Mouse (Mus musculus) splenic B cell, adult 2 months (primary cell): ENCODE data around the gene Egln2.
A peak's percentile ranks its signal among the peaks of the same experiment; 100 is the strongest.

Source experiments
- DNase-seq: peaks from one replicate; pipeline ENCODE4 v3.0.0-alpha.2; 2011; ENCODE audit warnings: low read depth, low spot score
- H3K27me3 ChIP-seq: 2 replicates; pipeline ENCODE4 v1.6.1; 2012; ENCODE audit warnings: mild to moderate bottlenecking, low read length, moderate library complexity, mixed read lengths; ENCODE audit not compliant: control insufficient read depth, poor library complexity, insufficient read depth, severe bottlenecking
- H3K36me3 ChIP-seq: 2 replicates; pipeline ENCODE4 v1.6.1; 2012; ENCODE audit warnings: mild to moderate bottlenecking, low read length, moderate library complexity, mixed read lengths; ENCODE audit not compliant: control insufficient read depth, poor library complexity, insufficient read depth, severe bottlenecking

Egln2 gene

DNA sequence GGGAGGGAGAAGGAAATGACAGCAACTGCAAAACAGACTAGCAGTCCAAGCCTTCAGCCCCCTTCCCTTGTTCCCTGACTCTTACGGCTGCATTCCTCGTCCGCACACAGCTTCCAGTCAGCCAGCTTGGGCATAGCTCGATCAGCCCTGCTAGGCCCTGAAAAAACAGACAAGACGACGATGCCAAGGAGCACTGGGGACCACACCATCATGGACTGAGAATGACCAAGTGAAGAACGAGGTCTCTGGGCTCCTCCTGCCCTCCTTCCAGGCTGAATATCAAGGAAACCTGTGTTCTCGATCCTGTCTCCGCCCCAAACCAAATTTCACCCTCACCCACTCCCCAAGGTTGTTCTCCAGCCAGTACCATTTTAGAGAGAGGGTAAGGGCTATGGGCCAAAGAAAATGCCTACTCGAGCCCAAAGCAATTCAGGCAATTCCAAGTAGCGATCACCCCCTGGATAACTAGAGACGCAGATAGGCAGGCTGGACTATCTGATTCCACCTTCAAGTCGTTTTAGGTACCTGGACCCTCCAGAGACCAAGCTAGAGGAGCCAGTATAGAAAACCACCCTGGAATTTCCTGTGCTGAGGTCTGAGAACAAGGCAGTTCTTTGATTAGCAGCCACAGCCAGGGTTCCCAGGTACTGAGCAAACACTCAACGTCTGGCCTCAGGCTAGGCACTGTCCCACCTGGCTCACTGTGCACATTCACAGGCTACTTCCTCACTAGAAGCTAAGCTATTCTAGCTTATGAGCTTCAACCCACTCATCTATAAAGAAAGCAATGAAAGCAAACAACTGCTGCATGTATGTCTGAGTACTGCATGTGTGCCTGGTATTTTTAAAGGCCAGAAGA lies 14.5 kb upstream of the Egln2 start, which contains the start of the genes Gm21983 and Mia:
Gene Gm21983 (minus strand): TSS at position 250 of the 859 bp plus-strand sequence.
Gene Mia (minus strand): TSS at position 321 of the 859 bp plus-strand sequence.
- no peaks in the 10 kb centered on the region; the same call in none of the 2 replicates for H3K36me3 ChIP-seq
- H3K27me3 ChIP-seq = no peaks in the 10 kb centered on the region
- DNase-seq = no peak

DNA sequence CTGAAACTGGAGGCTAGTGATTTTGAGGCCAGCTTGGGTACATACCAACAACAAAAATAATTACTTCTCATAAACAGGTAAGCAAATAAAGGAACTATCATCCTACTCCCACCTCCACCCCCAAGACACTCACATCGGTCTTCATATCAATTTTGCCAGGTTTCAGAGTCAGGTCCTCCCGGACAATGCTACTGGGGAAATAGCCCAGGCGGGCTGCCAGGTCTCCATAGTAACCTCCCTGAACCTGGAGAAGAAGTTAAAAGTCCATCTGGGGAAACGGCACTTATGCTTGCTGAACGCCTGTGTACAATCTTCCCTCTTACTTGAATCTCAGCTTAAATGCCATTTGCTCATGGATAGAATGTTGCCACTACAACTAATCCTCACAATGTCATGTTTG lies 13.4 kb upstream of the Egln2 start:
- H3K36me3 ChIP-seq = peaks cover under 1% of the 10 kb centered on the region; the same call in 1 of the 2 replicates
- no peak for DNase-seq
- no peaks in the 10 kb centered on the region for H3K27me3 ChIP-seq

DNA sequence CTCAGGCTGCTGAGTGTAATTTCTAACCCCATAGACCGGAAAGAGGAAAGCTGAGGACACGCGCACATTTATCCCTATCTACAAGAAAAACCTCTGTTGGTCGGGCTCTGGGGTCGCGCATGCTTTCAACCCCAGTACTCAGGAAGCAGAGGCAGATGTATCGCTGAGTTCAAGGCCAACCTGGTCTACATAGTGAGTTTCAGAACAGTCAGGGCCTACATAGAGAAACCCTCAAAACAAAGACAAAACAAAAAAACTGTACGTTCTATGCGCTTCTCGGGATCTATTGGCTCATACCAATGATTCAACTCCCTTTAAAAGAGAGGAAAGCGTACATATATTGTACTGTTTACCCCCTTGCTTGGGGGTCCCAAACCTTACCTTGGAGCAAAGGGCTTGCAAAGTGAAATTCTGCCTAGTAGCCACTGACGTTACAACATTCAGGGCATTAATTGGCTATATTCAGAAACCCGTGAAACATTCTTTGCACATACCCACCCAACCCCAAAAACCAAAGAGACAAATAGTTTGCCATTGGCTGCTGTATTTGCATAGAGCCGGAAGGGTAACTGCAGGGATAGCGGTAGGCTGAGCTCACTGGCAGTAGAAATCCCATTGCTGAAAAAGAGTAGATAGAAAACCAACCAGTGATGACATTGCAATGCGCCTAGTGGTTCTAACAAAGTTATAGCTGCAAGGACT lies 12.8 kb upstream of the Egln2 start:
- peak; percentile 63 for DNase-seq
- peaks cover 6% of the 10 kb centered on the region for H3K36me3 ChIP-seq
- H3K27me3 ChIP-seq = no peaks in the 10 kb centered on the region

- H3K36me3 ChIP-seq = peaks cover 6% of the 10 kb centered on the region
- peak; percentile 100 for DNase-seq
- H3K27me3 ChIP-seq = no peaks in the 10 kb centered on the region
Observed at GRCm38 (mm10) chr7:27178324-27179216, 12.0 kb upstream of the Egln2 start, which contains the start of gene Rab4b. Rab4b (minus strand) TSS chr7:27178896.

- peaks cover 8% of the 10 kb centered on the region for H3K36me3 ChIP-seq
- DNase-seq = no peak
- H3K27me3 ChIP-seq = no peaks in the 10 kb centered on the region
Observed at GRCm38 (mm10) chr7:27177942-27178323, 11.3 kb upstream of the Egln2 start.

GRCm38 (mm10) chr7:27174896-27175295 lies 8.3 kb upstream of the Egln2 start:
- H3K36me3 ChIP-seq = peaks cover 13% of the 10 kb centered on the region
- H3K27me3 ChIP-seq = no peaks in the 10 kb centered on the region
- no peak for DNase-seq

- H3K27me3 ChIP-seq = no peaks in the 10 kb centered on the region
- no peak for DNase-seq
Observed at GRCm38 (mm10) chr7:27174496-27174895, 7.9 kb upstream of the Egln2 start.

DNA sequence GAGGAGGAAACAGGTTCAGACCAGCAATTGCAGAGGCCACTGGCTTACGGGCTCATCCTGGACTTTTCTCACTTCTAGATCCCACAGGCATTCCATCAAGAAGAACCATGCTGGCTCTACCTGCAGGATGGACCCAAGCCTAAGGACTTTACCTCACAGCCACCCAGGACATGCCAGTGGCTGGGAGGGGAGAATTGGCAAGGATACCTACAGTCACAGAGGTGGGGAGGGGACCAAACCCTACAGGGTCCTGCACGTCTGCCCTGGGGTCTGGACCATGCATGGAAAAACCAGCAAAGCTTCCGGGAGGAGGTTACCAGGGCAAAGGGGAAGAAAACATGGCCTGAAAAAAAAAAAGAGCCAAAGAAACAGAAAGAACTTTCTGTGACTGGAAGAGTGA lies 4.4 kb upstream of the Egln2 start:
- H3K36me3 ChIP-seq = peaks cover 13% of the 10 kb centered on the region
- DNase-seq = no peak
- H3K27me3 ChIP-seq = no peaks in the 10 kb centered on the region

More at GRCm38 (mm10) chr7:27174496-27174895, 7.9 kb upstream of the Egln2 start:
- H3K36me3 ChIP-seq = peaks cover 13% of the 10 kb centered on the region

GRCm38 (mm10) chr7:27168371-27168770 lies 1.8 kb upstream of the Egln2 start:
- no peaks in the 10 kb centered on the region for H3K27me3 ChIP-seq
- DNase-seq = no peak
- peaks cover 9% of the 10 kb centered on the region for H3K36me3 ChIP-seq

DNA sequence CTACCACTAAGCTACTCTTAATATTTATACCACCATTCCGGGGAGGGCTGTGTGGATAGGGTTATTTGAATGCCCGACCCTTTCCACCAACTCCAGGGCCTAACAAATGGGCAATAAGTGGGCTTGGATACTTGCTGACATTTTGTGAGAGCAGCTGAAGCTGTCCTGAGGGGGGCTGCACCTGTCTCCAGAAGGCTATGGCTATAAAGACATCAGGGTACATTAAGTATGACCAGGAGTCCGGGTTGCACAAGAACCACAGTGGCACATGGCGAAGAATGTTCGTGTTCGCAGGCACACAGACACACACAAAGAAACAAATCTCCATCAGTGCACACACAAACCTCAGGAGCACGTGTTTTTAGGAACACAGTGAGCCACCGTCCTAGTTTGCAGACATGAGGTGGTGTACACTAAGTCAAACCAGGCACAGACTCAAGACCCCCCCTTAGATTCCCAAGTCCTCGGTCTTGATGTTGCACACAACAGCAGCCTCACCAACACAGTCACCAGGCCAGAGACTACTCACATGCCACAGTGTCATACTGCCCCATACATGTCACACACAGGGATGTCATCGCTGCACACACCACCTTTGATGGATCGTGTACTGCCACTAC lies 983 bp upstream of the Egln2 start:
- no peak for DNase-seq
- peaks cover 4% of the 10 kb centered on the region for H3K36me3 ChIP-seq

DNA sequence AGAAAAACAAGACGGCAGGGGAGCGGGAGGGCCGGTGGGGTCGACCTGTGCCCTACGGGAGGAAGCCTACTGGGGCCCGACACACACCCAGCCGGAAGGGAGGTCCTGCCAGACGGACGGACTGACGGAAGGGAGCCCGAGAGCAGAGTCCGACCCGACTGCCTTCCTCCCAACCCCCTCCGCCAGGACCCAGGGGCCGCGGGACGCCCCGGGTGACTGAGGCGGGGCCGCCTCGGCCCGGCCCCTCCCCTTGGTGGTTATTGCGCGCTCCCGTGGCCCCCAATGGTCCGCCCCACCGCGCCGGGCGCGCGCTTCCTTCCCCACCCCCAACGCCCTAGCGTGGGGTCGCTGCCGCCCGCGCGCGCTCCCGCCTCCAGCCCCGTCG lies 381 bp downstream of the Egln2 start:
- H3K27me3 ChIP-seq = no peaks in the 10 kb centered on the region

More for the DNA sequence above, 983 bp upstream of the Egln2 start:
- no peaks in the 10 kb centered on the region for H3K27me3 ChIP-seq

DNA sequence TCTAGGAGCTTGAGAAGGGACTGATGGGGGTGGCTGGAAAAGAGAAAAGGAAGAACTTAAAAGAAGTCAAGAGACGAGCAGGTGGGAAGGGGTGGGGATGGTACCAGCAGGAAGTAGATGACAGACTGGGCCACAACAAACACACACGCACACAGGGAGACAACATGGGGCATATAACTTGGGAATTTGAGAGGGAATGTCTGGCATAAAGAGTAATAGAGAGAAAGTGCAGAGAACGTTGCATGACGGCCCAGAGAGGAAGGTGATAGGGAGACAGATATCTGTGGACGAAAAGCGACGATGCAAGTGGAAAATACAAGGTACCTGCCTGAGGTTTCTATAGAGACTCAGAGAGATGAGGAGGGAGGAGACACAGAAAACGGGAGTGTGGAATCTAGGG lies 906 bp downstream of the Egln2 start:
- Histone ChIP-seq H3K36me3 (peaks cover 2% of the 10 kb centered on the region; the same call in 1 of the 2 replicates), H3K27me3 (no peaks in the 10 kb centered on the region)
- DNase-seq = no peak

More for the DNA sequence above, 381 bp downstream of the Egln2 start:
- peaks cover 2% of the 10 kb centered on the region; the same call in 1 of the 2 replicates for H3K36me3 ChIP-seq
- peak; percentile 87 for DNase-seq

- DNase-seq = no peak
- Histone ChIP-seq H3K27me3 (no peaks in the 10 kb centered on the region), H3K36me3 (peaks cover 2% of the 10 kb centered on the region; the same call in 1 of the 2 replicates)
Observed at GRCm38 (mm10) chr7:27165007-27165655, 1.5 kb downstream of the Egln2 start.
